Mouse (Mus musculus) G1E (cell line): ENCODE measurements around the gene Mta3. TPM values are rescaled to one million over a fixed set of nuclear protein-coding genes. Genes with fewer than 3 reads are reported as not detected.
A peak's percentile ranks its signal among the peaks of the same experiment; 100 is the strongest.
"Not testable (repeated sequence)": the region's sequence is repeated elsewhere in the genome, so short reads cannot be mapped to it uniquely, and the experiment has no call there.

Experiments used
- ATAC-seq: 2 replicates; pipeline ENCODE4 v1.8.0; 2016; ENCODE audit warnings: mild to moderate bottlenecking; ENCODE audit not compliant: insufficient number of reproducible peaks, poor library complexity, low FRiP score, severe bottlenecking; ENCODE audit errors: extremely low read depth
- DNase-seq: peaks from one replicate; pipeline ENCODE4 v3.0.0; 2012; ENCODE audit warnings: low spot score
- H3K27me3 ChIP-seq: 2 replicates; pipeline ENCODE4 v1.6.1; 2012; ENCODE audit warnings: mild to moderate bottlenecking, low read length, inconsistent platforms; ENCODE audit not compliant: insufficient read depth
- H3K36me3 ChIP-seq: replicated peaks from 2 replicates; pipeline ENCODE3; 2012; ENCODE audit warnings: mild to moderate bottlenecking, inconsistent platforms
- H3K4me1 ChIP-seq: 2 replicates; pipeline ENCODE4 v1.6.1; 2012; ENCODE audit warnings: low read depth, low read length, inconsistent platforms, mixed read lengths; ENCODE audit not compliant: insufficient read depth
- H3K4me3 ChIP-seq: 2 replicates; pipeline ENCODE4 v1.5.1; 2012; ENCODE audit warnings: low read depth, mild to moderate bottlenecking, inconsistent platforms, low read length, moderate library complexity, mixed read lengths
- H3K9me3 ChIP-seq: replicated peaks from 2 replicates; pipeline ENCODE4 v1.6.1; 2012; ENCODE audit warnings: inconsistent platforms
- CTCF ChIP-seq: IDR thresholded peaks from 2 replicates; pipeline ENCODE4 v1.5.1; 2012; ENCODE audit warnings: low read depth, low read length, inconsistent platforms, mixed read lengths
- GATA1 ChIP-seq: IDR thresholded peaks from 2 replicates; pipeline ENCODE4 v1.6.1; 2012; ENCODE audit warnings: borderline replicate concordance, low read length, inconsistent platforms, mixed read lengths
- GATA2 ChIP-seq: IDR thresholded peaks from 2 replicates; pipeline ENCODE4 v1.6.1; 2012; ENCODE audit warnings: low read depth, low read length, inconsistent platforms, borderline replicate concordance
- POLR2AphosphoS5 ChIP-seq: IDR thresholded peaks from 2 replicates; pipeline ENCODE4 v1.6.1; 2012; ENCODE audit warnings: low read depth, low read length, inconsistent platforms; ENCODE audit not compliant: insufficient replicate concordance
- TAL1 ChIP-seq: conservative IDR thresholded peaks from 2 replicates; pipeline ENCODE4 v1.6.1; 2012; ENCODE audit warnings: low read depth, low read length, inconsistent platforms, mixed read lengths
- polyA plus RNA-seq: library from polyadenylated mRNA; stranded (reverse); fragments of >175 nt; gene quantifications from 2 replicates; pipeline ENCODE4 v1.2.3, GENCODE M21; 2012
- total RNA-seq, 2 experiments: library from RNA; stranded (forward) in 1 of 2; stranded (reverse) in 1 of 2; fragments of 200-1000 nt in 1 of 2; fragments of >200 nt in 1 of 2; fragmentation: Nextera tagmentation in 1 of 2; gene quantifications; 2 replicates each; pipeline ENCODE4 v1.2.3; 2014 to 2017

Mta3 gene
- total and polyA plus RNA-seq, 3 experiments: 33.7 to 169 (median 126) TPM

DNA sequence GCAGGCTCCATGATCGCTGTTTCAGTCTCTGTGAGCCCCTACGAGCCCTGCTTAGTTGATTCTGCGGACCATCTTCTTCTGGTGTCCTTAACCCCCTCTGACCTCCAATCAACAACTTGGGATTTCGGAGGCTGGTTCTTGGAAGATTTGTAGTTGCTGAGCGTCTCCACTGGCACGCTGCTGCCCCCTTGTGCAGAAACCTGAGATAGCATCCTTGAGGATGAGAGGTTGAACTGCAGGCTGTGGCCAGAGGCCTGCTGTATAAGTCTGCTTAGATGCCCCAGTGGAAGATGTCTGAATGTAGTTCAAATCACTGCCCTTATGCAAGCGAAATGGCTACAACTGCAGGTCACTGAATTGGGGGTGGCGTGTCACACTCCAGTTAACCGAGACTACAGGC is 144.5 kb downstream of the Mta3 start:
- peak; percentile 73 for TF ChIP-seq CTCF
- no peak for TF ChIP-seq GATA2
- TF ChIP-seq POLR2AphosphoS5: no peak
- no peak for TF ChIP-seq GATA1
- peak; percentile 34; the same call in 1 of the 2 replicates for ATAC-seq
- Histone ChIP-seq H3K9me3 (no peaks in the 10 kb centered on the region), H3K27me3 (peaks cover 9% of the 10 kb centered on the region; the same call in 1 of the 2 replicates), H3K4me3 (no peak overlapping the region; the same call in 1 of the 2 replicates), H3K4me1 (peaks cover 59% of the 10 kb centered on the region), H3K36me3 (no peaks in the 10 kb centered on the region)
- no peak for DNase-seq

- H3K36me3 ChIP-seq: no peaks in the 10 kb centered on the region
- peaks cover 55% of the 10 kb centered on the region for H3K4me1 ChIP-seq
- ATAC-seq (no peak), DNase-seq (no peak)
- peaks cover under 1% of the 10 kb centered on the region for H3K9me3 ChIP-seq
- H3K4me3 ChIP-seq: no peak overlapping the region
- peaks cover 7% of the 10 kb centered on the region; the same call in 1 of the 2 replicates for H3K27me3 ChIP-seq
- TF ChIP-seq GATA1 (no peak), CTCF (no peak), POLR2AphosphoS5 (no peak), TAL1 (no peak), GATA2 (no peak)
Observed at GRCm38 (mm10) chr17:83850864-83851263, 144.9 kb downstream of the Mta3 start.

DNA sequence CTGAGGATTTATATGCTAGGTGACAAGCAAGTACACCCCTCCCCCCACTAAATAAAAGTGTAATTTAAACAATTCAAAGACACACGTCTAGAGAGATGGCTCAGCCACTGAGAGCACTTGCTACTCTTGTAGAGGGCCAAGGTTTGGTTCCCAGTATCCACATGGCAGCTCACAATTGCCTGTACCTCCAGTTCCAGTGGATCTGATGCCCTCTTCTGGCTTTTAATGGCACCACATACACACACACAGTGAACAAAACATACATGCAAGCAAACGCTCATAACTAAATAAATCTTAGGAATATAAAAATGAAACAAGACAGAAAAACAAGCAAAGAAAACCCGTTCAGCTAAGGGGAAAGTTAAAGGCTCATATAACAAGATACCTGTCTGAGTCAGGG is 147.9 kb downstream of the Mta3 start:
- TF ChIP-seq CTCF (no peak), TAL1 (no peak), GATA1 (no peak), POLR2AphosphoS5 (no peak), GATA2 (no peak)
- peaks cover 39% of the 10 kb centered on the region for H3K4me1 ChIP-seq
- no peaks in the 10 kb centered on the region for H3K36me3 ChIP-seq
- ATAC-seq (no peak), DNase-seq (no peak)
- peaks cover 6% of the 10 kb centered on the region; the same call in 1 of the 2 replicates for H3K27me3 ChIP-seq
- peaks cover 9% of the 10 kb centered on the region for H3K9me3 ChIP-seq
- H3K4me3 ChIP-seq: no peak overlapping the region

DNA sequence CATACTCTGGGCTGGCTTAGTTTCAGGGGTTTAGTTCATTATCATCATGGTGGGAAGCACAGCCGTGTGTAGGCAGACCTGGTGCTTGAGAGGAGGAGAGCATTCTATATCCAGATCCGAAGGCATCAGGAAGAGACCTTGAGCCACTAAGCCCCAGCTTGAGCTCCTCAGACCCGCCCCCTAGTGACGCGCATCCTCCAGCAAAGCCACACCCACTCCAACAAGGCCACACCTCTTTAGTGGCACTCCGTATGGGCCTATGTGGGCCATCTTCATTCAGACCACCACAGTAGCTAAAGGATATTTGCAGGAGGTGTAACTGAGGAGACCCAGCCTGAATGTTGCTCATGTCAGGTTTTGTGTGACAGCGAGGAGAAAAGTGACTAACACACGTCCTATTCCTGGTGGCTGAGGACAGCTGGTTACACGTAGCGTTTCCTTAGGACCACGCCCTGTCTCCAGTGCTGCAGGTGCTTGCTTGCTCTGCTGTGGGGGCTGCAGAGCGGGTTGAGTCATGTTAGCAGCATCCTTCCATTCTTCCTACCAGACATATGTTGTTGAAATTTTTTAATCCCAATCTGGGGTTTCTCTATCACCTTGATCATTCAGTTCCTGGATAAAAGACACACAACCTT is 148.4 kb downstream of the Mta3 start:
- TF ChIP-seq GATA1 (no peak), TAL1 (no peak), POLR2AphosphoS5 (no peak), CTCF (no peak), GATA2 (no peak)
- ATAC-seq (no peak), DNase-seq (no peak)
- Histone ChIP-seq H3K4me1 (peaks cover 39% of the 10 kb centered on the region), H3K9me3 (peaks cover 9% of the 10 kb centered on the region), H3K27me3 (0 out of 2 replicates have a peak, but pooled peaks cover under 1% of the 10 kb centered on the region), H3K4me3 (no peak overlapping the region; the same call in 1 of the 2 replicates), H3K36me3 (no peaks in the 10 kb centered on the region)

DNA sequence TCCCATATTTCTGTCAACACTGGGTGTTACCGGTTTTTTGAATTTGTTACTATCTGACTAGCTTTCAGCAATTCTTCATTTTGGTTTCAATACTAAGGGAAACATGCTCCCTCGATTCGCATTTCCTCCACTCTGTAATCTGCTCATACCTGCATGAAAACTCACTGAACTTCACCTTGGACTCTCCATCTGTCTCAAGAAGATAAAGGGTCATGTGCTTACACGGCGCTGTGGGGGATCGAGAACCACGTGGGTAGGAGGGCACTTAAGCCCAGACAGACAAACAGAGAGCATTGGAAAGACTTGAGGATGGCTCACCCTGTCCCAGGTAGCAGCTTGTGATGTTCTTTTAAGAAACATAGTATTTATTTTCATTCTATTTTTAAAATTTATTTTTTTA is 152.4 kb downstream of the Mta3 start:
- H3K4me1 ChIP-seq: peaks cover 51% of the 10 kb centered on the region
- peaks cover 2% of the 10 kb centered on the region; the same call in 1 of the 2 replicates for H3K27me3 ChIP-seq
- peak; percentile 82 for TF ChIP-seq TAL1
- TF ChIP-seq POLR2AphosphoS5: no peak
- peaks cover 9% of the 10 kb centered on the region for H3K9me3 ChIP-seq
- DNase-seq (peak; percentile 61), ATAC-seq (peak; percentile 82)
- no peaks in the 10 kb centered on the region for H3K36me3 ChIP-seq
- H3K4me3 ChIP-seq: no peak overlapping the region; the same call in 1 of the 2 replicates

DNA sequence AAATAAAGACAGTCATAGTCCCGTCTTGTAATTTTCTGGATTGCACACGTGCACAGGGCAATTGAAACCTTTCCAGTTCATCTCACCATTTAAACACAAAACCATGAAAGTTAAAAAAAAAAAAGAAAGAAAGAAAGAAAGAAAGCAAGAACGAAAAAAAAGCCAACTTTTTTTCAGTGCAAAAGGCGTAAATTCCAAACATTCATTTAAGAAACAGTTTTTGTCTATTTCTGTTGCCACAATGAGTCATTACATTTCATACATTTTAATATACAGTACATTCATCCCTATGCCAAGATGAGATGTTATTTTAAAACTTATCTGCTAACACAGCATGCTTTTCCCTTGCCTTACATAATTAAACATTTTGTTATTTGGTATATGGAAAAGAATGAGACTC is 153.7 kb downstream of the Mta3 start:
- Histone ChIP-seq H3K4me3 (no peak overlapping the region), H3K27me3 (peaks cover 6% of the 10 kb centered on the region; the same call in 1 of the 2 replicates), H3K4me1 (peaks cover 44% of the 10 kb centered on the region), H3K36me3 (no peaks in the 10 kb centered on the region), H3K9me3 (peaks cover 9% of the 10 kb centered on the region)
- TF ChIP-seq CTCF (no peak), TAL1 (no peak), GATA1 (no peak), POLR2AphosphoS5 (no peak), GATA2 (no peak)
- ATAC-seq (no peak), DNase-seq (no peak)

DNA sequence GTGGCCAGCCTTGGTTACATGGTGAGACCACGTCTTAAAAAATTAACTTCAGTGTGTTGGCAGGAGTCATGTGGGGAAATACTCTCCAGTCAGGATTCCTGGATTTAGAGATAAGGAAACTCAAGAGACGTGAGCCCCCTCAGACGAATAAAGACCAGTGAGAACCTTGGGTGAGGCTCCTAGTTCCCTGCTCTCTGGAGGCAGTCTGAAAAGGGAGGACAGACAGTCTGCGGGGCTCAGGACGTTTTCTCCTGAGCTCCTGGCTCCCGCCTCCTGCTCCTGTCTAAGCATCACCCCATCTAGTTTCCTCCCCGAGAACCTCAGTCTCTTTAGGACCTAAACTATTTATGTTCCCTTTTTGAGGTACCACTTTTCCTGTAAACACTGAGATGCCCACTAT is 154.3 kb downstream of the Mta3 start:
- Histone ChIP-seq H3K4me1 (peaks cover 45% of the 10 kb centered on the region), H3K9me3 (peaks cover 9% of the 10 kb centered on the region), H3K27me3 (peaks cover 10% of the 10 kb centered on the region; the same call in 1 of the 2 replicates), H3K4me3 (no peak overlapping the region; the same call in 1 of the 2 replicates), H3K36me3 (no peaks in the 10 kb centered on the region)
- ATAC-seq (no peak), DNase-seq (no peak)
- TF ChIP-seq GATA2 (no peak), CTCF (no peak), TAL1 (no peak), GATA1 (no peak), POLR2AphosphoS5 (no peak)

DNA sequence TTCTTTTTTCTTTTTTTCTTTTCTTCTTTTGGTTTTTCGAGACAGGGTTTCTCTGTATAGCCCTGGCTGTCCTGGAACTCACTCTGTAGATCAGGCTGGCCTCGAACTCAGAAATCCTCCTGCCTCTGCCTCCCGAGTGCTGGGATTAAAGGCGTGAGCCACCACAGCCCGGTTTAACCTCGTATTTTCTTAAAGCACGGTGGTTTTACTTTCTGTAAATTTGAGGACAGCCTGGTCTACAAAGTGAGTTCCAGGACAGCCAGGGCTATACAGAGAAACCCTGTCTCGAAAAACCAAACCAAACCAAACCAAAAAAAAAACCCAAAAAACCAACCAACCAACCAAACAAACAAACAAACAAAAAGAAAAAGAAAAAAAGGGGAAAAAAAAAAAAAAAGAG is 155.0 kb downstream of the Mta3 start:
- DNase-seq, H3K27me3 ChIP-seq, H3K9me3 ChIP-seq, H3K36me3 ChIP-seq, ATAC-seq: not testable (repeated sequence)
- H3K4me3 ChIP-seq: peak overlapping the region; percentile 87; the same call in 1 of the 2 replicates
- peaks cover 45% of the 10 kb centered on the region for H3K4me1 ChIP-seq
